Mouse (Mus musculus) 3134 (cell line): ENCODE measurements around the gene Cyp4x1.

Source experiments
- DNase-seq: peaks from one replicate; pipeline ENCODE4 v3.0.0-alpha.2; 2011; ENCODE audit warnings: low spot score; ENCODE audit not compliant: insufficient read length; ENCODE audit errors: extremely low read depth

The Cyp4x1 gene

DNA sequence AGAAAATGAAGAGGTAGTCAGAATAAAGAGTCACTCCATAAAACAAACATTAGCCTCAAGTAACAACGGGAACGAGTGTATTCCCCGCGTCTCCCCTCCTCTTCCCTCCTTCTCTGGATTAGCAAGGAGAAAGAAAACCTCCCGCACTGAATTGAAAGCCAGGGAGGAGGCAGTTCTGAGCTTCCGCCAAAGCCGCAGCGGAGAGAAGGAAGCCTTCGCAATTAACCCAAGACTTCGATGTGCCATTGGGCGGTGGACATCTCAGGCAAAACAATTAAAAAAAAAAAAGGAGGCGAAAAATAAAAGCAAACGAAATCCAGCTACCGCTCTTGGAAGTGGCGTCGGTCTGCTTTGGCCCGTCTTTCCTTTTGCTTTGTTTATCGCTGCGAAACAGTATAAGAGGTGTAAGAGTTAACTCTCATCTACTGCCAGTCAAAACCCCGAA, 75.7 kb downstream of the Cyp4x1 start:
- DNase-seq = no peak

DNA sequence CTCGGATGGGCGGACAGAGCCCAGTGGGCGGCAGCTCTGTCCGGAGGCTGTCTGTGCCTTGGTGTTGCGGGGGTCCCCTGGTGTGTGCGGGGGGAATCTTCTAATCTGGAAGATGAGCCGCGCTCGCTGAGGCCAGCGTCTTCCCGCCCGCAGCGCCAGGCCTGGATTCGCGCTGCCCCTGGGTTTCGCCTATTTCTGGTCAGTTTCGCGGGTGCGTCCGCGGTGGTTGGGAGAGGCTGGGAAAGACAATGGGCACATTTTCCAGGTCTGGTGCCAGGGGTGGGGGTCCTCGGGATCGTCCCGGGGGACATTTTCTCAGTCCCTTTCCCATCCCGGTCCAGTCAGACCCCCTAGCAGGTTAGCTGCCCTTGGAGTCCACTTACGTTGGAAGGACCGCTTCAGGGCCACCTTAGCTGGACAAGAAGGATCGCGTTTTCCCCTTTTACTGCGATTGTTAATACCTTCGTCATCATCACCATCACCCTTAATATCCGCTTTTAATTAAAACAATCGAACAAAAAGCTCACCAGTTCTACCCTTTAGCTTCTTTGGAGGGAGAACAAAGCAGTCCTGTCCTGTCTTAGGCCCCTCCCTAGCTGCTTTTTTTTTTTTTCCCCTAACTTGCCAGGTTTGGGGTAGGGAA, 76.3 kb downstream of the Cyp4x1 start:
- DNase-seq = no peak

DNA sequence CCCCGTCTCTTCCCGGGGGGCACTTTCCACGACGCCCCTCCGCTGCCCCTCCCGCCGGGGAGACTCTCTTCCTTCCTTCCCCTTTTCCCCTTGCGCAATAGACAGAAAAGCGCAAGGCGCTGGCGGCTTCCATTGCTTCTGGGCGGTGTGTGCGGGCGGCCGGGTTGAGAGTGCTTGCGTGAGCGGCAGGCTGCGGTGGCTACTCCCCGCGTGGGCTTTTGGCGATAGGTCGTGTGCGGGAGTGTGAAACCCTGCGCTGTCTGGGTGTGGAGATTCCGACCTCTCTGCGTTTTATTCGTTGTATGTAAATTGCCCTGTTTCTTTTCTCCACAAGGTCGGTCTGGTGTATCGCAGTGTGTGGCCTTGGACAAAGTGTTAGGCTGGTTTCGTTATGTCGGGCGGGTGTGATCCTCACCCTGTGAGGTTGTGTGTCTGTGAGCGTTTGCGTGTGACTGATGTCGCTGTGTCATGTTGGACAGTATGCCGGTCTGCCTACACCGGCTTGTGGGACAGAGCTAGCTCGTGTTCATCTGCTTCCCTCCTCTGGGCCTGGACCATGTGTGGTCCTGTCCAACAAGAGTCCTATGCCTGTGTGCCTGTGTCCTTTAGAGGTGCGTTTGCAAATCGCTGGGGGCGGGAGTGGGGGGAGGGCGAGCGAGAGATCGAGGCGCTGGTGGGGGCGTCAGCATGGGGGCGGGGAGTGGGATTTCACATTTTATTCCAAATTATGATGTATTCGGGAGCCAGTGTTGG, 77.0 kb downstream of the Cyp4x1 start:
- no peak for DNase-seq

DNA sequence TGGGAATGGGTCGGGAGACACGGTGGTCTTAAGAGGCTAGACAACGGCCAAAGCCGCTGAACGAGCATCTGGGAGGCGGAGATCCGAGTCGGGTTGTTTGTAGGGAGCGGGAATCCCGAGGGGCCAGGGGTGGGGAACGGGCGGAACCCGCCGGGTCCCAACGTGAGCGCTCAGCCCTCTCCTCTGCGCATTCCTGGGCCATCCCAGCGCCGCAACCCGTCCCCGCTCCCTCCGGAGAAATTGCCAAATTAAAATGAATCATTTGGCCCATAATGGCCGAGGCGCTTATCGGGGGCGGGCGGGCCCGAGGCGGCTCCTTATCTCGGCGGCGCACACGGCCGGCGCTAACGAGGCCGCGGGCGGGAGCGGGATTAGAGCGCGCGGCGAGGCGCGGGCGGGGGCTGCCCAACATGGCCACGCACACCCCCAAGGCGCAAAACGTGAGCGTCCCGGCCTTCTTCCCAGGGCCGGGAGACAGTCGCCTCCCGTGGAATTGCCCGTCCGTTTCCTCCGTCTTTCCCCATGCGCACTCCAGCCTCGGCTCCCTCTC, 77.6 kb downstream of the Cyp4x1 start, which contains the start of gene Tal1:
Tal1 (plus strand) TSS at position 56 of the 550 bp plus-strand sequence.
- DNase-seq = no peak
